Mouse (Mus musculus): ENCODE measurements around the gene Fam57b. TPM values are rescaled to one million over a fixed set of nuclear protein-coding genes. Genes with fewer than 3 reads are reported as not detected.
"Not testable (repeated sequence)": the region's sequence is repeated elsewhere in the genome, so short reads cannot be mapped to it uniquely, and the experiment has no call there.

The Fam57b gene
- polyA plus RNA-seq, 1 experiment, result 2.9 TPM

DNA sequence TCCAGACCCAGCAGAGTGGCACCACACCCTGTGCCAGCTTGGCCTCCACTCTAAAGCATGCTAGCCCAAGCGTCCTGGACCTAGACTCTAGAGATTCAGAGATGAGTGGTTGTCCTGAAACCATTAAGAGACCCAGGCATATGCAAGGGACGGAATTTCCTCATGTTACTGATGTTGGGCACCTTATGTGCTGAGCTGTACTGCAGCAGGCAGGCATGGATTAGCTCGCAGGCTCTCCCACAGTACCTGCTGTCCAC, 21.6 kb upstream of the Fam57b start:
- 88% methylated on average over 3 of the region's 3 CpGs for WGBS
- Histone ChIP-seq H3K27ac (ENCODE audit: control insufficient read depth, insufficient read depth, low read length) (peak overlapping the region; percentile 16; the same call in 1 of the 2 replicates), H3K36me3 (ENCODE audit: control insufficient read depth, insufficient read depth, low read length) (no peaks in the 10 kb centered on the region), H3K4me1 (replicated peaks; ENCODE audit: control insufficient read depth, insufficient read depth, low read length) (peaks cover 44% of the 10 kb centered on the region), H3K27me3 (ENCODE audit: control insufficient read depth, insufficient read depth, low read length) (no peaks in the 10 kb centered on the region), H3K4me3 (ENCODE audit: control insufficient read depth, insufficient read depth, low read length) (no peak overlapping the region)
- no peak for DNase-seq
- TF ChIP-seq CTCF (IDR thresholded peaks at IDR 0.05; ENCODE audit: borderline replicate concordance, control insufficient read depth, extremely low read depth, insufficient read depth, low read length, poor library complexity) (no peak), POLR2A (IDR thresholded peaks at IDR 0.05; ENCODE audit: control insufficient read depth, extremely low read depth, insufficient read depth, low read length, poor library complexity) (no peak)

GRCm38 (mm10) chr7:126776598-126777057, 20.8 kb upstream of the Fam57b start, which contains the start of gene Ypel3:
Gene Ypel3, plus strand, starts transcription at chr7:126776955.
- TF ChIP-seq POLR2A (IDR thresholded peaks at IDR 0.05; ENCODE audit: control insufficient read depth, extremely low read depth, insufficient read depth, low read length, poor library complexity), result peak; percentile 89
- 0 out of 2 replicates have a peak, but pooled peaks have one; percentile 24 for TF ChIP-seq CTCF (IDR thresholded peaks at IDR 0.05; ENCODE audit: borderline replicate concordance, control insufficient read depth, extremely low read depth, insufficient read depth, low read length, poor library complexity)
- Histone ChIP-seq H3K36me3 (ENCODE audit: control insufficient read depth, insufficient read depth, low read length) (no peaks in the 10 kb centered on the region), H3K4me3 (ENCODE audit: control insufficient read depth, insufficient read depth, low read length) (peak within 1 kb of the TSS; percentile 56), H3K4me1 (replicated peaks; ENCODE audit: control insufficient read depth, insufficient read depth, low read length) (peaks cover 46% of the 10 kb centered on the region), H3K27me3 (ENCODE audit: control insufficient read depth, insufficient read depth, low read length) (no peaks in the 10 kb centered on the region), H3K27ac (ENCODE audit: control insufficient read depth, insufficient read depth, low read length) (peak within 1 kb of the TSS; percentile 32)
- peak; percentile 96 for DNase-seq
- under 1% methylated on average over 37 of the region's 37 CpGs for WGBS

DNA sequence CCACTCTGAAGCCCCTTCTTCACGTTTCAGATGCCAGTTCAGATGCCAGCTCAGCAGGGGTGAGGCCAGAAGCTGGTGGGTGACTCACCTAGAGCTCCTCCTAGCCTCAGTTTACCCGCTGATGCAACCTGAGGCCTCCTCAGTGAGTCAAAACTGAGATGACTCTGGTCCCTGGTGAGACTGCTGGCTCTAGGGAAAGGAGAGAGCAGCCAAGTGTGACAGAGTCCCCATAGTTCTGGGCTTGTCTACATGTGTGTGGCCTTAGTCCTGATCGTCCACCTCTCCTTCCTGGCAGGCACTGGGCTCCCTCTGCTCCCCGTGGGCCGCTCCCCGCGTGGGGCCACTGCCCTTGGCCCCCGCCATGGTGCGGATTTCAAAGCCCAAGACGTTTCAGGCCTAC, 20.0 kb upstream of the Fam57b start:
- no peaks in the 10 kb centered on the region for H3K27me3 ChIP-seq (ENCODE audit: control insufficient read depth, insufficient read depth, low read length)
- TF ChIP-seq CTCF (IDR thresholded peaks at IDR 0.05; ENCODE audit: borderline replicate concordance, control insufficient read depth, extremely low read depth, insufficient read depth, low read length, poor library complexity) (no peak), POLR2A (IDR thresholded peaks at IDR 0.05; ENCODE audit: control insufficient read depth, extremely low read depth, insufficient read depth, low read length, poor library complexity) (no peak)
- H3K4me3 ChIP-seq (ENCODE audit: control insufficient read depth, insufficient read depth, low read length), result peak overlapping the region; percentile 56
- H3K27ac ChIP-seq (ENCODE audit: control insufficient read depth, insufficient read depth, low read length), result peak overlapping the region; percentile 32
- 47% methylated on average over 10 of the region's 10 CpGs for WGBS
- H3K36me3 ChIP-seq (ENCODE audit: control insufficient read depth, insufficient read depth, low read length), result no peaks in the 10 kb centered on the region
- no peak for DNase-seq
- H3K4me1 ChIP-seq (replicated peaks; ENCODE audit: control insufficient read depth, insufficient read depth, low read length), result peaks cover 46% of the 10 kb centered on the region

GRCm38 (mm10) chr7:126778147-126778546, 19.3 kb upstream of the Fam57b start:
- peaks cover 46% of the 10 kb centered on the region for H3K4me1 ChIP-seq (replicated peaks; ENCODE audit: control insufficient read depth, insufficient read depth, low read length)
- WGBS, result 97% methylated on average over 3 of the region's 3 CpGs
- no peak for DNase-seq
- no peak overlapping the region; the same call in 1 of the 2 replicates for H3K4me3 ChIP-seq (ENCODE audit: control insufficient read depth, insufficient read depth, low read length)
- no peak overlapping the region for H3K27ac ChIP-seq (ENCODE audit: control insufficient read depth, insufficient read depth, low read length)
- TF ChIP-seq POLR2A (IDR thresholded peaks at IDR 0.05; ENCODE audit: control insufficient read depth, extremely low read depth, insufficient read depth, low read length, poor library complexity) (no peak), CTCF (IDR thresholded peaks at IDR 0.05; ENCODE audit: borderline replicate concordance, control insufficient read depth, extremely low read depth, insufficient read depth, low read length, poor library complexity) (no peak)
- H3K36me3 ChIP-seq (ENCODE audit: control insufficient read depth, insufficient read depth, low read length), result no peaks in the 10 kb centered on the region
- no peaks in the 10 kb centered on the region for H3K27me3 ChIP-seq (ENCODE audit: control insufficient read depth, insufficient read depth, low read length)

DNA sequence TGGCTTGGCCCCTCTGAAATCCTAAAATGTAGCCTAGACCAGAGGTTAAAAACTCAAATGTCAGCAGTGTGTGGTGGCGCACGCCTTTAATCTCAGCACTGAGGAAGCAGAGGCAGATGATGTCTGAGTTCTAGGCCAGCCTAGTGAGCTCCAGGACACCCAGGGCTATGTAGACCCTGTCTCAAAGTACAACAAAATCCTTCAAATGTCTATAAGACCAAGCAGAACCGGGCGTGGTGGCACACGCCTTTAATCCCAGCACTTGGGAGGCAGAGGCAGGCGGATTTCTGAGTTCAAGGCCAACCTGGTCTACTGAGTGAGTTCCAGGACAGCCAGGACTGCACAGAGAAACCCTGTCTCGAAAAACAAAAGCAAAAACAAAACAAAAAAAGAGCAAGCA, 18.4 kb upstream of the Fam57b start:
- WGBS, result 78% methylated on average over 7 of the region's 7 CpGs
- not testable (repeated sequence) for H3K36me3 ChIP-seq (ENCODE audit: control insufficient read depth, insufficient read depth, low read length); H3K27ac ChIP-seq (ENCODE audit: control insufficient read depth, insufficient read depth, low read length); H3K27me3 ChIP-seq (ENCODE audit: control insufficient read depth, insufficient read depth, low read length); H3K4me3 ChIP-seq (ENCODE audit: control insufficient read depth, insufficient read depth, low read length); DNase-seq
- peaks cover 46% of the 10 kb centered on the region for H3K4me1 ChIP-seq (replicated peaks; ENCODE audit: control insufficient read depth, insufficient read depth, low read length)

DNA sequence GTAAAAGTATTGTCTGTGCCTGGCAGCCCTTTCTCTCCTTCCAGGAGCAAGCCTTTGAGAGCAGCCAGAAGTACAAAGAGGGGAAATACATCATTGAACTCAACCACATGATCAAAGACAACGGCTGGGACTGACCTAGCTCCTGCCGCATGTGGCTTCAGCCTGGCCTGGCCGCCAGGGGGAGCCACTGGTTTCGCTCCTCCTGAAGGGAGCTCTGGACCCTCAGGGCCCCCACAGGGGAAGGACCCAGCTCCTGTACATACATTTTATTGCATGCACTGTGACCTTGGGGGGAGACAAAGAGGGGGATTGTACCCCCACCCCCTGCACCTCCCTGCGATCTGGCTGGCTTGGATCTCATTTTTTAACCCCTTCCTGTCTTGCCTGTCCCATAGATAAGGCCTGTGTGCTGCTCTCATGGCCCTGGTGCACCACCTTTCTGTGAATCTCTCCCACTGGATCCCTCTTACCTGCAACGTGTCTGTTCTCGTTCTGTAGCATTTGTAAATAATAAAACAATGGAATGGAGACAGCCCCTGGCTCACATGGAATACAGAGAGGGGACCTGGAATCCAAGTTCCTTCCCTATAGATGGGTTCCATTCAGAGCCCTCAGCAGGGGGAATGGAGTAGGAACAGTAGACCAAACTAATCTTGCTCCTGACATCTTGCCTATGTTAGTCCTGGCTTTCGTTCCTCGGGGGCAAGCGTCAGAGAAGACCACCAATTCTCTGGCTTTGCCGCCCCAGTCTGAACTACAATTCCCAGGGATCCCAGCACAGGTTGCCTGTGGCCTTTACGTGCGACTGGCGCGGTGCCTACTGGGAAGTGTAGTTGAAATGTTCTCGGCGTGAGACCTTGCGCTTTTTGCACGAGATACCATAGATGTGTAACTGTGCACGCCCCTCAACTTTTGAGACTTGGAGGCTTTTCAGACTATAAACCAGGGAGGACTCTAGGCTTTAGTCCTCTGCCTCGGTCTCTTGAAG, 17.2 kb upstream of the Fam57b start:
- H3K4me3 ChIP-seq (ENCODE audit: control insufficient read depth, insufficient read depth, low read length), result no peak overlapping the region
- WGBS, result 27% methylated on average over 21 of the region's 21 CpGs
- H3K27ac ChIP-seq (ENCODE audit: control insufficient read depth, insufficient read depth, low read length), result no peak overlapping the region
- peaks cover 38% of the 10 kb centered on the region for H3K4me1 ChIP-seq (replicated peaks; ENCODE audit: control insufficient read depth, insufficient read depth, low read length)
- TF ChIP-seq POLR2A (IDR thresholded peaks at IDR 0.05; ENCODE audit: control insufficient read depth, extremely low read depth, insufficient read depth, low read length, poor library complexity), result no peak
- TF ChIP-seq CTCF (IDR thresholded peaks at IDR 0.05; ENCODE audit: borderline replicate concordance, control insufficient read depth, extremely low read depth, insufficient read depth, low read length, poor library complexity), result peak; percentile 99
- no peaks in the 10 kb centered on the region for H3K27me3 ChIP-seq (ENCODE audit: control insufficient read depth, insufficient read depth, low read length)
- peaks cover 7% of the 10 kb centered on the region for H3K36me3 ChIP-seq (ENCODE audit: control insufficient read depth, insufficient read depth, low read length)
- peak; percentile 87 for DNase-seq

Measured in thymus, adult 2 months (tissue).